Mouse (Mus musculus): ENCODE results near the gene Plekhd1.

Plekhd1 gene

DNA sequence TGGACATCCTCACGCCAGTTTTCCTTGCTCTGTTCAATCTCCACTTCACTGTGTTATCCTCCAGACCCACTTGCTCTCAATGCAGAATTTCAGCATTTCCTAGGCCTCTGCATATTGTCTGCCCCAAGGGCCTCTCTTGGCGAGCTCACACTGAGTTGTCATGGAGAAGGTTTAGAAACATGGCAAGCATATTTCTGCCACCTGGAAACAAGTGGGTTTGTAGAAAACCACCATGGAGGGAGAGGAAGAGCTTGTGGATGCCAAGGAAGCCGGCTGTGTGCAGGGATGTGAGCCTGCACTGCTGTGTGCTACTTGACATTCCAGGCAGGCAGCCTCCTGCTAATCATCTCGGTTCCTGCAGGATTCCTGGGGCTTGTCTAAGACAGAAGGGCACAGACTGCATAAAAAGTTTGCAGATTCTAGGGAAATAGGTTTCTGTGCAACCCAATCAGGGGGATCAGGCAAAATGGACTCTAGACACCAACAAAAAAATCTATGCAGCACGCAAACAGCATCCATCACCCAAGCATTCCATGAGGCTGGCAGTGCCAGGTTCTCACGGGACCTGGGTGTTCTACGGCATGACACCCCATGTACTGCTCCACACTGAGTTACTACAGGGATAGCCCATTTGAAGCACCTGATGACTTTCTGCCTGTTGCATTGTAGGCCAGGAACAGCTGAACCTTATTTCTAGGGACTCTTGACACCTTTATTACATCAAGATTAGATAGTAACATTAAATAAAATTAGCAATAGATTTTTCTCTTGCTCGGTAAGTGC lies 53.8 kb downstream of the Plekhd1 start:
- DNase-seq (ENCODE audit: extremely low read depth, low read depth, low spot score): no peak

DNA sequence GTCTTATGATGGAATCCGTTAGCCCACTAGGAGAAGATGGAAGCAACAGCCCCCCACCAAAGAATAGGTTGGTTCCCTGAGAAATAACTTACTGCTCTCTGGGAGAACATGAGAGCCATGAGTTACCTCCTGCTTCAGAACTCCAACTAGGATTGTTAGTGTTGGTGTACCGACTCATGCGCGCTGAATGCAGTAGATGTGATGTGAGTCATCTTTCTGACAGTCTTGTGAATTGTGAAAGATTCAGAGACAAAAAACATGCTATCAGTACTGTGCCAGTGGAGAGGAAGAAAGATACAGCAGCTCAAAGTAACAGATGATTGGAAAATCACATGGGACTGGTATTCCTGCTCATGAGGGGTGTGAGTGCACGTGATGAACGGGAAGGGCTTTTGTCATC lies 59.2 kb downstream of the Plekhd1 start:
- DNase-seq (ENCODE audit: extremely low read depth, low read depth, low spot score): no peak

DNA sequence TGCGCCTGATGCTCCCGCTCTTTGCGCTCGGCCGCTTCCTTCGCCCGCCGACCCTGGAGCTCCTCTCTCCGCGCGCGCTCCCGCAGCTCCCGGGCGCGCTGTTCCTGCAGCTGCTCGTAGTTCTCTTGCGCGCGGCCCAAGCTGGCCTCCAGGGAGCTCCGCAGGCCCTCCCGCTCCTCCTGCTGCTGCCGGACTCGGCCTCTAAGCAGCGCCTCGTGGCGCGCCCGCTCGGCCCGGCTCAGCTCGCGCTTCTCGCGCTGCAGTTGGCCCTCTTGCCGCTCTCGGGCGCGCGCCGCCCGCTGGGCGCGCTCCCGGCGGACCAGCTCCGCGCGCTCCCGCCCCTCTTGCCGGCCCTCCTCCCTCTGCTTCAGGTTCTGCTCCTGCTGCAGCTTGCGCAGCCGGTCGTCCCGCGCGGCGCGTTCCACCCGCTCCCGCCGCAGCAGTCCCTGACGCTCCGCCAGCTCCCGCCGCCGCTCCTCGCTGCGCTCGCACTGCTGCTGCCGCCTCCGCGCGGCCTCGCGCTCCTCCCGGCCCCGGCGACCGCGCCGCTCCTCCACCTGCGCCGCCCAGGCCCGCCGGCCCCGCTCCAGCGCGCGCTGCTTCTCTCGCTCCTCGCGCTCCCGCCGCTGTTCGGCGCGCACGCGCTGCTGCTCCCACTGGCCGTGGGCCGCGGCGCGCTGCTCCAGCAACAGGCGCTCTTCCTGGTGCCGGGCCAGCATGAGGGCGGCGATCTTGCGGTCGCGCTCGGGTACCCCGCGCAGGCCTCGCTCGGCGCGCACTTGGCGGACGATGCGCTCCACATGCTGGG lies 65.6 kb downstream of the Plekhd1 start:
- no peak for DNase-seq (ENCODE audit: extremely low read depth, low read depth, low spot score)

DNA sequence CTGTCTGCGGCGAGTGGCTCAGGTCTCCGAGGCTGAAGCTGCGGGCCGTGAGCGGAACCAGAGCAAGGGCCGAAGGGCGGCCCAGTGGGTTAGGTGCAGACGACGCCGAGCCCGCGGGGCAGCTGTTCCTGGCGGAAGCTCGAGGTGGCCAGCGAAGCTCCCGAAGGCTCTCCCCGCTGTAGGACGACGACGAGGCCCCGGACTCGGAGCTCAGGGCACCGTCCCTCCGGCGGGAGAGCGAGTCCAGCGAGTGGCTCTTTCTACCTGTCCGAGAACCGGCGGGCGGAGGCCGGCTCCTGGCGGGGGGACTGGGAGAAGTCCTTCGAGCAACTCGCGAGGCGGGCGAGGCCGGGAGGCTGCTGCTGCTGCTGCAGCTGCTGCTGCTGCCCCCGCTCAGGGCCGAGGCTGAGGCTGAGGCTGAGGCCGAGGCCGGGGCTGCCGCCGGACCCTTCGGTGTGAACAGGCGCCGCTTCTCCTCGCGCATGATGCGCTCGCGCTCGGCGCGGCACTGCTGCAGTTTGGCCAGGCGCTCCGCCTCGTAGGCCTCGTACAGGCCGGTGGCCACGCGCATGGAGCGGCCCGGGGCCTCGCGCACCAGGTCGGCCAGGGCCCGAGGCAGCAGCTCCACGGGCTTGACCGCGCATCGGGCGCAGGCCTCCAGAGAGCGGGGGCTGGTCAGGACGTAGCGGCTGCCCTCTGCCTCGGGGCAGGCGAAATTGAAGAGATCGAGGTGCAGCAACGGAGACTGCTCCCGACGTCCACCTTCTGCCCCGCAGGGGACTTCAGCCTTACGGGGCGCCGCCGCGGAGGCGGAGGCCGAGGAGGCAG lies 66.4 kb downstream of the Plekhd1 start:
- no peak for DNase-seq (ENCODE audit: extremely low read depth, low read depth, low spot score)

DNA sequence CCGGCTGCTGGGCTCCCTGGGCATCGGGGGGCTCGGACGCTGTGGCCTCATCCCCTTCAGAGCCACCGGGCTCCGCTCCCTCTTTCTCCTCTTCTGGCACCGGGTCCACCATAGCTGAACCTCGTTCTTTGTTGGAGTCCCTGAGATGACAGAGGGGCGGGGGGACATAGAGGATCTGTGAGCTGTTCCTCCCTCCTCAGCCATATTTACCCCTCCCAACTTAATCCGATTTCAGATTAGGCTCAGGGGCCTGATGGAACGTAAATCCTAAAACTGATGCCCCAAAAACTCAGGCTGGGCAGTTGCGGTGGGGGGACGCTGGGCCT lies 67.0 kb downstream of the Plekhd1 start:
- no peak for DNase-seq (ENCODE audit: extremely low read depth, low read depth, low spot score)

DNA sequence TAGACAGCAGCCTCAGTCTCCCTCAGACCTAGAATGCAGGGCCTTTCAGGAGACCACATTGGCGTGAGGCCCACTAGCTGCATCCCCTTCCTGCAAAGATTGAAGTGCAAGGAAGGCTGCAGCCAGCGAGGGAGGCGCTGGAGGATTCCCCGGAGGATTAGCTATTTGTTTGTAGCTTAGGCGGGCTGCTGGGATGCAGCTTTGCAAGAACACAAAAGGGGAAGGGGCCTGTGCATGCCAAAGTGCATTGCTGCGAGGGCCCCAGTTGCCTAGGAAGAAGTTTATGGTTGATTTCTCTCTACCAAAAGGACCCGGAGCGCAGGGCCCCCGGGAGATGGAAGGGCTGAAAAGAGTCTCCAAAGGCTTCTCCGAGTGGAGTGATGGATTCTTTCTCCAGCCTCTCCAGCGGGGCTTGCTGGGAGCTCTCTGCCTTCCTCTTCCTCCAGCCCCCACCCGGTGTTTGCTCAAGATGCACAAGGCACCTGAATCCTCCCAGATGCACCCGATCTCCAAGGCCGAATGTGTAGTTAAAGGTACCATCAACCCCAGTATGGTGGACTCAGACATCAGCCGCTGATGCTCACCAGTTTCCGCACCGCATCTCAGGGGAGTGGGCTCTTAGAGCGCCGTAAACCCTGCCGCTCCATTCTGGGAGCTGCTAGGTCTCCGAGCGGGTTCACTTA lies 67.5 kb downstream of the Plekhd1 start:
- DNase-seq (ENCODE audit: extremely low read depth, low read depth, low spot score): no peak

DNA sequence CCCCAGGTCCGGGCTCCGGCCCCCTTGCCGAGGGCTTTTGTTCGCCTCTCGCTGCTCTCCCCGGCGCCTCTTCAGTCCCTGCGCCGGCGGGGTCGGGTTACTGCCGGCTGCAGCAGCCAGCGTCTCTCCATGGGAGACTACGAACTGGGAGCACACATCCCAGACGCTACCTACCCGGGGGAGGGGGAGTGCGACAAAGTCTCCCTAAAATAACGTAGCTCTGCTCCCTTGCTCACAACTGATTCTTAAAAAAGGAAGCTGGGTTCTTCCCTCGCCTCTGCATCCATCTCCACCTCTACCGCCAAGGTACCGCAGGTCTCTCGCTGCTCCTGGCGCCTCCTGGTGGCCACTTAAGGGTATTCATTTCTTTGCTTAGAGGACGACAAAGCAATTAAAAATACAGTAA lies 68.0 kb downstream of the Plekhd1 start, which contains the start of gene Ccdc177:
TSS of gene Ccdc177 (minus strand) at position 292 of the 406 bp plus-strand sequence.
- no peak for DNase-seq (ENCODE audit: extremely low read depth, low read depth, low spot score)

DNA sequence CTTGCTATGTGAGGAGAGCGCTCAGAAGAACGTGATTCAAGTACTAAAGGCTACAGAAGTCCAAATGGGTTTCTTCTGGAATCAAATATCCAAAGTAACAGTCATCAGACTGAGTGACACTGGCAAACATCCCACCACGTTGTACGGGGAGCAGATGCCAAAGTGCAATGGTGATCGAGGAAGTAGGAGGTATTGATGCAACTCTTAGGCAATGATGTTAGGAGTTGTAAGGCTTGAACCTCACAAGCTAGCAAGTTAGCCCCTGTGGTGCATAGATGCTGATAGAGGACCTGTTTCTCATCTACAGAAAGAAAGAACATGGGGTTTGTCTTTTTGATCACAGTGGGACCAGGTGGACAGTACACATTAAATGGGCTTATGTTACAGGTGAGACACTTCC lies 70.6 kb downstream of the Plekhd1 start:
- no peak for DNase-seq (ENCODE audit: extremely low read depth, low read depth, low spot score)

DNA sequence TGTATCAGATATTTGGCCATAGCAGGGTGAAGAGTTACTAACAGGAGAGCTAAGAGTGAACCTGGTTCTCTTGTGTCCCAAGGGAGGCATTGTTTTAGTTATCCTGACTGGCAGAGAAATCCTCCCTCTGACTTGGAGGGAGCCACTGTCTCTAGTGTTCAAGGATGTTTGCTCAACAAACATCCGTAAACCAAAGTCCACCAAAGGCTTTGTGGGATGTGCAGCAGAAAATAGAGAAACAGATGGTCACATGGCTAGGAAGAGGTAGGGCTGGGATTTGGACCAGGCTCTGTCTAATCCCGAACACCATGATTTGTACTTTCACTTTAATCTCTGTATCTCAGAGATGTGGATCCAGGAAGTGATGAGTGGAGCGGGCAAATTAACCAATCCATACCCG lies 71.7 kb downstream of the Plekhd1 start:
- no peak for DNase-seq (ENCODE audit: extremely low read depth, low read depth, low spot score)

DNA sequence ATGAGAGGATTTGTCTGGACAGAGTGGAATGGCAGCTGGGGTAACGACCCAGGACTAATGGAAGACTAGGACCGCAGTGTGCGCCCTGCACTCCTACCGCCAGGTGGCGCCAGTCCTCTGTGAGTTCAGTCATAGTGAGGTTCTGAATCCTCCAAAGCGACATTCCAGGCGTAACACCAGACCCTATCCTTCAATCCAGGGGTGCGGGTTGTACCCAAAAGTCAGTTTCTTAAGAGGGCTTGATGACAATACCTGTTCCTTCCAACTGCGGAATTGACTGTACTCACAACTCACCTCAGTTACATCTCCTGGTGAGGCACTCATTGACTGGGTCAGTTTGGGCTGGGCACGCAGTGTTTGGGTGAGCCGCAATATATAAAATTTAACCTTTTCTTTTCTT lies 77.3 kb downstream of the Plekhd1 start:
- no peak for DNase-seq (ENCODE audit: extremely low read depth, low read depth, low spot score)

Data from fat pad, adult 2 months (tissue).